Mouse (Mus musculus): ENCODE data around the gene Ntpcr.

DNA sequence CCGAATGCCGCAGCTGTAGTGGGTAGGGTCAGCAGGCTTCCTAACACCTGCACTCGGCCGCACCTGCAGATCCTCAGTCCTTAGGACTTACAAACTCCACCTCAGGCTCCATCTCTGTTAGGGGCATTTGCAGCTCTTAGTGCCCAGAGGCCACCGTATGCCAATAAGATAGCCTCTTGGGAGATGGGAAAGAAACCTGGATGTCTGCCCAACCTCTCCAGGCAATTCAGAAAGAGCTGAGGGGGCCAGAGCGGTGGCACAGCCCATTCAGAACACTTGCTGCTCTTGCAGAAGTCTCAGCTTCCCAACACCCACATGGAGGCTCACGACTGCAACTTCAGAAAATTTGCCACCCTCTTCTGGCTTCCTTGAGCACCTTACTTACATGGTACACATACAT is 23.9 kb upstream of the Ntpcr start:
- TF ChIP-seq TAL1 (IDR thresholded peaks at IDR 0.05; ENCODE audit: low read length) (no peak), CTCF (IDR thresholded peaks at IDR 0.05 in 2 of 3, conservative IDR thresholded peaks at IDR 0.05 in 1 of 3; ENCODE audit: control insufficient read depth in 1 of 3, insufficient read depth in 1 of 3, low read depth in 2 of 3, low read length in 3 of 3, poor library complexity in 1 of 3, severe bottlenecking in 1 of 3) (no peak), POLR2A (IDR thresholded peaks at IDR 0.05; ENCODE audit: control insufficient read depth in 1 of 2, insufficient read depth in 1 of 2, low read depth in 1 of 2, low read length in 2 of 2, poor library complexity in 1 of 2) (no peak), POLR2AphosphoS5 (IDR thresholded peaks at IDR 0.05; ENCODE audit: borderline replicate concordance, low read depth, low read length) (no peak), ETS1 (IDR thresholded peaks at IDR 0.05; ENCODE audit: low read depth, low read length) (no peak), MAX (IDR thresholded peaks at IDR 0.05; ENCODE audit: low read length) (no peak), NELFE (IDR thresholded peaks at IDR 0.05; ENCODE audit: low read depth, low read length) (no peak), EP300 (IDR thresholded peaks at IDR 0.05; ENCODE audit: low read depth in 1 of 2, low read length in 2 of 2) (no peak), MAFK (IDR thresholded peaks at IDR 0.05; ENCODE audit: borderline replicate concordance, low read depth, low read length) (no peak), BHLHE40 (IDR thresholded peaks at IDR 0.05; ENCODE audit: borderline replicate concordance, low read depth, low read length) (no peak), KAT2A (conservative IDR thresholded peaks at IDR 0.05; ENCODE audit: low read depth, low read length) (no peak), ZC3H11A (IDR thresholded peaks at IDR 0.05; ENCODE audit: low read depth, low read length) (no peak), SMC3 (IDR thresholded peaks at IDR 0.05; ENCODE audit: low read depth, low read length) (no peak), USF1 (IDR thresholded peaks at IDR 0.05; ENCODE audit: low read depth, low read length) (no peak)

All from MEL (cell line).